Mouse (Mus musculus) gastrocnemius, postnatal 4 days (tissue): Measurements from ENCODE around the gene Jup. TPM values are rescaled to one million over a fixed set of nuclear protein-coding genes. Genes with fewer than 3 reads are reported as not detected.

Experiments
- DNase-seq, 2 experiments: peaks; one replicate each; pipeline ENCODE4 v3.0.0; 2021 to 2022; ENCODE audit warnings: low spot score in 2 of 2, mixed read lengths in 2 of 2
- long read RNA-seq, 2 experiments: library from polyadenylated mRNA; stranded (forward); transcript quantifications; one replicate each; pipeline ENCODE4 v2.0.0; 2021
- total RNA-seq, 2 experiments: library from RNA; stranded (reverse); gene quantifications; 2 replicates each; pipeline ENCODE4 v1.2.3; 2021

Gene Jup
- 10 to 100 TPM; 80.4 to 91.4 TPM for total RNA-seq
- long read RNA-seq, experiment 1, transcript Jup-201 (14 exons, 3,205 nt), result major isoform, 33 of 54 reads
- long read RNA-seq, experiment 1, partial matches to known transcripts, result 7 of 54 reads
- long read RNA-seq, experiment 1, other reads (novel, unspliced or antisense), result 13 of 54 reads
- long read RNA-seq, experiment 2, transcript Jup-201 (14 exons, 3,205 nt), result major isoform, 26 of 48 reads
- long read RNA-seq, experiment 2, transcript Jup-204 (2 exons, 2,913 nt), result minor isoform, 6 of 48 reads
- long read RNA-seq, experiment 2, partial matches to known transcripts, result 7 of 48 reads
- long read RNA-seq, experiment 2, other reads (novel, unspliced or antisense), result 9 of 48 reads

DNA sequence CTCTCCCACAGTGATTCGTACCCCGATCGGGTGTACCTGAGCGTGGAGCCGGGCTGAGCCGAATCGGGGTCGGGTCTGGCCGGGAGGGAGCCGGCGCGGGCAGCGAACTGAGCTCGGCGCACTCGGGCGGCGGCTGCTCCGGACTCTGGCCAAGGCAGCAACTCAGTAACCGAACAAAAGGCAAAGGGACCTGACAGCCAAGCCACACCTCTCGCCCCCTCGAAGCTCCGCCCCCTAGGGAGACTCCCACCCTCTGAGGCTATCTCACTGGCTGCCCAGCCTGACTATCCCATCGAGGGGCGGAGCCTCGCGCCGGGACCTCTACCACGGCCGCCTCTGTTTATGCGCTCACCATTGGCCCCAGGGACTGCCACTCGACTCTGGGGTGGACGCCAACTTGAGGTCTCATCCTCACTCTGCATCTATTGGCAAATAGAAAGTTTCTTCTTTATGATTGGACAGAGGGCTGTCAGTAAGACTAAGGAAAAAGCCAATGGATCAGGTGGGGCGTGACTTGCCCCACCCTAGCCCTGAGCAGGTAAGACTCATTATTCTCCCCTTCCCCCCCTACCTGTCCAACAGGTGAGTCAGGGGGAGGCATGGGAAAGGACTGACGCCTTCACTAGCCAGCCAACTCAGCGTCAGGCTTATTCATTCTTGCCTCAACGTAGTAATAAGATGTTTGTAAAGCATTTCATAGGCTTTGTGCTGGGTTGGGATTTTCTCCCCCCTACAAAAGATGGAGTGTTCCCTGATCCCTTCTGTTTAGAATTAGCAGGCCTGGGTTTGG, at the start of gene Jup:
TSS of gene Jup (minus strand) at position 164 of the 790 bp plus-strand sequence.
- peak; percentile 97 to 99 for DNase-seq

DNA sequence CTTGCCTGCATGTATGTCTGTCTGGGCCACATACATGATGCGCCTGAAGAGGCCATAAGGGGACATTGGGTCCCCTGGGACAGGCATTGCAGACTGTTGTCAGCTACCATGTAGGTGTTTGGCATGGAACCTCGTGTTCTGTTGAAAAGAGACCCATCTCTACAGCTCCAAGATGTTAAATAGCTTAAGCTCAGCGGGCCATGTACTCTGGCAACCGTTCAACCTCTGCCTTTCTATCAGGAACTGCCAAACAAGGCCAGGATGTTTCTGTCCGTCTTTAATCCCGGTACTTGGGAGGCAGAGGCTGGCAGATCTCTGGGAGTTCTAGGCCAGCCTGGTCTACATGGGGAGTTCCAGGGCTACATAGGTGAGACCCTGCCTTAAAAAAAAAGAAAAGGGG, 45.1 kb upstream of the Jup start:
- DNase-seq, result no peak

DNA sequence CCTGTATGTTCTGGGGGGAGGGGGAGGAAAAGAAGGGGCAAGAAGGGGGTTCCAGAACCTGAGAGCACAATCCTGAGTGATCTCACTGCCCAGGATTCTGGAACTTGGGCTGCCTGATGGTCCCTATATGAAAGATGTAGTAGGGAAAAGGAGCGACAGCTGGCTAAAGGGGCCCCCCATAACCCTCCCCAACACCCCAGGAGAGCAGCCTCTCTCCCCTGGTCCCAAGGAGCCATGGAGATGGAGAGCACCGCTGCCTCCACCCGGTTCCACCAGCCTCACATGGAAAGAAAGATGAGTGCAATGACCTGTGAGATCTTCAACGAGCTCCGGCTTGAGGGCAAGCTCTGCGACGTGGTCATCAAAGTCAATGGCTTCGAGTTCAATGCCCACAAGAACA, 44.2 kb upstream of the Jup start, which contains the start of the genes Nt5c3b and Klhl10:
TSS of gene Nt5c3b (minus strand) at position 12 of the 400 bp plus-strand sequence.
TSS of gene Klhl10 (plus strand) at position 121 of the 400 bp plus-strand sequence.
- no peak for DNase-seq

DNA sequence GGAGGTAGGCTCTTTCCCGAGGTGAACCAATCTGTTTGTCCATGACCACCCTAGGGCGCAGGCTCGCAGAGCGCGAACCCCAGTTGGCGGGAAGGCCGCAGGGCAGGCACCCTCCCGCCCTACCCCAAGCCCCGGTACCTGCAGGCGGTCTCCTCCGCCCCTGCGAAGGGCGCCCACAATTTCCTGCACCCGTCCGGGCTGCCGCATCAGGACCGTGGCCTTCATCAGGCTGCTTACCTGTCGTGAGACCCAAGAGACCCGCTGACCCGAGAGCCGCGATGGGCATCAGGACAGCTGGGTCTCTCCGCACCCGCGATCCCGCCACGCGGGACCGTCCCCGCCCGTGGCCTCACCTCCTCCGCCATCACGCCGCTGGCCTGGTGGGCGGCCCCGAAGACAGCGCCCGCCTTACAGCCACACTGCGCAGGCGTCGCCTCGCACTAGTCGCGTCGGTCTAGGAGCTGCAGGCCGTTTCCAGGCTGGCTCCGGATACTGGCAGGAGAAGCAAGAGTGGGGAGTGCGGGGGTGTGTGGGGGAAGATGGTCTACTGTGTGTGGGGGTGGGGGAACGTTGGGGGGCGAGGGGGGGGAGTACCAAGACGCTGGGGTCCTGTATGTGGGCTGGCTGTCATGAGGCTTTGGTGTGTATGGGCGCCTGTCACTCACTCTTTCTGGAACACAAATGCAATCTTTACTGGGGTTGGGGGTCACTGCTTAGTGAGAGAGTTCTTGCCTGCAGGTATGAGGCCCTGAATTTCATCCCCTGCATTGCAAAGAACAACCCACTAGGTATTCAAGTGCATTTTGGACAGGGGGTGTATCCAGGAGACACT, 43.3 kb upstream of the Jup start:
- peak; percentile 74 to 86 for DNase-seq

DNA sequence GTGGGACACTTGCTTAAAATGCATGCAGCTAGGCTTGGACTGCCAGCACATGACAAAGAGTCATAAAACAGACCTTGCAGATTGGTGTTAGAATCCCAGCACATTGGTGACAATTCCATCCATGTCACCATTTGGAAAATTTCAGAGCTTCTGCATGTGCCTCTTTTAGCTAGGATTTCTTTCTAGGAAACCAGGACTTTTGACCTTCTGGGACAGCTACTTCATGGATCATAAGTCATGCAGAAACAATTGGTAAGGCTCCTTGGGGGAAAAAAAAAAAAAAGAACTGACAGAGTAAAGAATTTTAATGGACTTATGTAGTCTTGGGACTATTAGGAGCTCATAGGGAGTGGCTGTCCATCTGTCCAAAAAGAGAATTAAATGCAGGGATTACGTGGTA, 40.3 kb upstream of the Jup start:
- DNase-seq, result no peak

DNA sequence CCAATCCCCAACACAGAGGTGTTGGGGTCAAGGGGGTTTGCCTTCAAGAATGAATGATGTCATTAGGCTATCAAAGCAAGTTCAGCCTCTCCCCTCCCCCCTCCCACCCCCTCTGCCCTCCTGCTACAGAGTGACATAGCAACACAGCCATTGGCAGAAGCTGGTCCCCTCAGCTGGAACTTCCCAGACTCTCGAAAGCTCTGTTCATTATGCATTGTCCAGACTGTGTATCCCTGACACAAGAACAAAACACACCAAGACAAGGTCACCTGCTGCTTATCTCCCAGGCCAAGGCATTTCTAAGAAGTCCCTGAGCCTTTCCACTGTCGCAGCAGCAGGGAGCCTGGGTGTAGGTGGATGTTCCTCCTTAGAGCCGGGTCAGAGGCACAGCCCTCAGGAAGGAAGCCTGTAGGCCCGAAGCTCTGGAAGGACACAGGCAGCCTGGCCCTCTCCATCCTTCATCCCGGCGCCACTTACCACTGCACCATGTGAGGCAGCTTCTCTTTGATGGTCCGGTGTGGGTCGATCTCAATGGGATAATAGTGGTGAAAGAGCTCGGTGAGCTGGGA, 38.2 kb upstream of the Jup start:
- DNase-seq, result no peak

DNA sequence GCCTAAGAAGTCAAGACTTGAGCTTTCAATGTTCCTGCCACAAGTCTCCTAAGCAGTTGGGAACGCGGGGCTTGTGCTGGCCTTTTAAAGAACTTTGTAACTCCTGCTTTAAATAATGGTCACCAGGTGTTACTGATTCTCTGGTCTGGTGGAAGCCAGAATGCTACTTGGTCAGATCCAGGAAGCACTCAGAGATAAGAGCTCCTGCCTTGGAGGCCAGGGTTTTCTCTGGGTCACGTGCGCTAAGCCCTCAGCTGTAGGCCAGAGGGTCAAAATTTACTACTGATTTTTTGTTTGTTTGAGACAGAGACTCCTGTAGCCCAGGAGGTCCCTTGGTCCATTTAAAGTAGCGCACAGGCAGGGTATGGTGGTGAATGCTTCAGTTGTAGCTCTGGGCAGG, 34.4 kb upstream of the Jup start:
- DNase-seq, result no peak

DNA sequence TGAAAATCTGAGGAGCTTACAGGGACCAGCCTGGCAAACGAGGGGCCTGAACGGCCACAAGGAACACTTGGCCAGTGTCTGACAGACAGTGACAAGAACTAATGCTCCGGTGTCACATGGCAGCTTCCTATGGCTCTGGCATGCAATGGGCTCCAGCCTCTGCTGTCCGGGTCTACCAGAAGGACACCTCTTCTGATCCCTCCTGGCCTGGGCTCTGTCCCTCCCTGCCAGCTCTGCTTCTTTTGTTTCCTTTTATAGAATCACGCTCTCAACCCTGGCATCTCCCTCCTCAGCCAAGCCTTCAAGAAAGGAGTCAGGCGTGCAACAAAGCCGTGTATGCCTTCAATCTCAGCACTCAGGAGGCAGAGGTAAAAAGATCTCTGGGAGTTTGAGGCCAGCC, 32.5 kb upstream of the Jup start:
- no peak for DNase-seq

DNA sequence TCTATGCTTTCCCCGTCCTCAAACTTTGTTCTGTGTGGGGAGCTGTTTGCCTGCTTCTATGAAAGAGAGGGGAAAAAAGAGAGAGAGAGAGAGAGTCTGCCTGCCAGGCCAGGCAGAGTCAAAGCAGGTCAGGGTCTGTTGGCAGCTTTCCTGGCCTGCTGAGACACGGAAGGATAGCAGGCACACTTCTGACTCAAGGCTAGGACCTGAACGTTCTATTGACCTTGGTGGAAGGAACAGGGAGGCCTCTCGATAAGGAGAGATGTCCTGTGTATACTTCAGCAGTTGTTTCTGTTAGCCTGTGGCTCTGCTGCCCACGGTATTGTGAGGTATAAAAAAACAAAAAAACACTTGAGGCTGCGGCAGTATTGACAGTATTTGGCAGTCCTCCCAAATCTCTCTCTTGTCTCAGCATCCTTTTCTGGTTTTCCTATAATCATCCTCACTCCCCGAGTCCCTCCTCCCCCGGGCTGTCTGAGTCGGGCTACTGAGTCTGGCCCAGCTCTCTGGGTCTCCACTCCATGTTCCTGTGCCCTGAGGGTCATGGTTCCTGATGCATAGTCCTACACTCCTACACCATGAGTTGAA, 31.1 kb upstream of the Jup start:
- no peak for DNase-seq

DNA sequence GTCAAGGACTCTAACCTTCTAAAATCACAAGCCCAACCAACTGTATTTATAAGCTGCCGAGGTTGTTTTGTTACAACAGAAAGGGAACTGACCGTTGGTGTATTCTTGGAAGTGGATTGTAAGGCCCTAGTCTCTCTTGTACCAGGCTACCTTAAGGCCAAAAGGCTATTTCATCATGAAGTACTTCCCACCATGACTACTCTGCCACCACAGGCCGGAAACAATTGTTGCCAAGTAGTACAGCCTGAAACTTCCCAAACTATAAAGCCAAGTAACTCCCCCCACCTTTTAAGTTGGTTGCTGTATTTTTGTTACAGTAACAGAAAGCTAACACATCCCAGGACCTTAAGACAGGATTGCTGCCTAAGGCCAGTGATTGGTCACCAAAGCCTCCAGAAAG, 29.3 kb upstream of the Jup start:
- DNase-seq, result no peak

DNA sequence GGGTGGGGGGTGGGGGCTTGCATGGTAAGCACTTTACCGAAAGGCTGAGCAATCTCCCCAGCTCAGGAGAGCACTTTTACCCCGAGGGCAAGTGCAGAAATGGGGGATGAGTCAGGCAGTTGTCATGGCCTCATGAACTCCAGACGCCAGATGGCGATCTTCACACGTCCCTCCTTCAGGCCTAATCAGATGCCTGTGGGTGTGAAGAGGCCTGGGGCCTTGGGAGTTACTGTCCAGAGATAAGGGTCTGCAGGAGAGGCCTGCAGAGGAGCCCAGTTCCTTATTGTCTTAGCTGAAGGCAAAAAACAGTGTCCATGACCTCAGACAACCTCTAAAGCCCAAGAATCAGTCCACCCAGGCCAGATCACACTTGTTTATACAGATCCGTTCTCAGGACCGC, 28.3 kb upstream of the Jup start:
- peak in 1 of 2 experiments; percentile 73 for DNase-seq

DNA sequence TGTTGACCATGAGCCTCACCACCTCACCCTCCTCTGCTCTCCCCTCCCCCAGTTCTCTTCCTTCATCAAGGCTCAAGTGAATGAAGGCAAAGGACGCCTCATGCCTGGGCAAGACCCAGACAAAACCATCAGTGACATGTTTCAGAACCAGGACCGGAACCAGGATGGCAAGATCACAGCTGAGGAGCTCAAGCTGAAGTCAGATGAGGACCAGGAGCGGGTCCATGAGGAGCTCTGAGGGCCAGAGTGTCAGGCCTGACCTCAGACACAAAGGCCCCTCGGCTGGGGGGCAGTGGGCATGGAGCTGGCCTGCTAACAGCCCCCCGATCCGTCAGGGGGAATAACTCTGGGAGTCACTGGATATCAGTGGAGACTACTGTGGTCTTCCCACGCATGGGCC, 26.3 kb upstream of the Jup start:
- DNase-seq, result no peak

DNA sequence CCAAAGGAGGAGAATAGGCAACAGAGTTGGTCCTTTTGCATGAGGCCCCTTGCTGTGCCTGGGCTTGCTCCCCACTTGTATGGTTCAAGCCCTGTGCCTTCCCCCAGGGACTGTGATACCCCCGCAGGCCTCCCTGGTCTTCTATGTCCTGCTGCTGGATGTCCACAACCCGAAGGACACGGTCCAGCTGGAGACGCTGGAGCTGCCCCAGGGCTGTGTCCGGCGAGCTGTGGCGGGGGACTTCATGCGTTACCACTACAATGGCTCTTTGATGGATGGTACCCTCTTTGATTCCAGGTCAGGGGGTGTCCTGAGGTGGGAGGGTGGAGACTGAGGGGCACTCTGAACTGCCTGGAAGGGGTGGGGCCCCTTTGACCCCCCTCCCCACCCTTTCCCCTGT, 24.0 kb upstream of the Jup start:
- no peak for DNase-seq

DNA sequence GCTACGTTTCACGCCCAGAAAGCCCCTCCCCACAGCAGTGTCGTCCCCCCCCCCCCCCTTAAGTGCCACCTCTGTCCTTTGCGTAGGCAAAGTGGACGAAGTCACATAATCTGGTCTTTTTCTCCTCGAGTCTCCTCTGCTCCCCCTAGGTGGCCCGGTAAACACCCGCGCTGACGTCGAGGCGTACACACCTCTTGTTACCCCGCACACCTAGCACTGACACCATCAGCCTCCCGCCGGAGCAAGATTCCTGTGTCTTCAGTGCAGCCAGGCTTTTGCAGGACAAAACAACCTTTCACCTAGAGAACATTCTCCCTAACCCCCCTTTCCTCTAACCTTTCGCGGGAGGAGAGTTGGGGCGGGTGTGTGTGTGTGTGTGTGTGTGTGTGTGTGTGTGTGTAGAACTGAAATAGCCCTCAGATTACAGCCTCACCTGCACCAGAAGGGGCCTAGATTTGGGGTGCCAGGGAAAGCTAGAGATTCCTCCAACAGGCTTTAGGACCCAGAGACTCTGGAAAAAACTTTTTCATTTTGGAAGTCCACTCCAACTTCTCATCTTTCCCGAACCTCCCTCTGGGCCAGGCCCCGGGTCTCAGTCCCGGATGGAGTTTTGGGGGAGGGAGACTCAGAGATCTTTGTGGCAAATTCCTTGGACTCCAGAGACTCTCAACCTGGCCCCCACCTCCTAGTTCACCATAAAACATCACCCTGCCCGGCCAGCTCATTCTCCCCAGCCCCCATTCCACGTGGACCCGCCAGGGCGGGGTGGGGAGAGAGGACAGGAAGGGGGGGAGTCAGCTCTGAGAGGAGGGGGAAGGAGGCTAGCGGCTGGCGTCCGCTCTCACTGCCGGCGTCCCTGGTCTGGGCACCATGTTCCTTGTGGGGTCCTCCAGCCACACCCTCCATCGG, 17.6 kb upstream of the Jup start, which contains the start of gene Fkbp10:
TSS of gene Fkbp10 (plus strand) at position 784 of the 909 bp plus-strand sequence.
- DNase-seq, result peak; percentile 62 to 82

DNA sequence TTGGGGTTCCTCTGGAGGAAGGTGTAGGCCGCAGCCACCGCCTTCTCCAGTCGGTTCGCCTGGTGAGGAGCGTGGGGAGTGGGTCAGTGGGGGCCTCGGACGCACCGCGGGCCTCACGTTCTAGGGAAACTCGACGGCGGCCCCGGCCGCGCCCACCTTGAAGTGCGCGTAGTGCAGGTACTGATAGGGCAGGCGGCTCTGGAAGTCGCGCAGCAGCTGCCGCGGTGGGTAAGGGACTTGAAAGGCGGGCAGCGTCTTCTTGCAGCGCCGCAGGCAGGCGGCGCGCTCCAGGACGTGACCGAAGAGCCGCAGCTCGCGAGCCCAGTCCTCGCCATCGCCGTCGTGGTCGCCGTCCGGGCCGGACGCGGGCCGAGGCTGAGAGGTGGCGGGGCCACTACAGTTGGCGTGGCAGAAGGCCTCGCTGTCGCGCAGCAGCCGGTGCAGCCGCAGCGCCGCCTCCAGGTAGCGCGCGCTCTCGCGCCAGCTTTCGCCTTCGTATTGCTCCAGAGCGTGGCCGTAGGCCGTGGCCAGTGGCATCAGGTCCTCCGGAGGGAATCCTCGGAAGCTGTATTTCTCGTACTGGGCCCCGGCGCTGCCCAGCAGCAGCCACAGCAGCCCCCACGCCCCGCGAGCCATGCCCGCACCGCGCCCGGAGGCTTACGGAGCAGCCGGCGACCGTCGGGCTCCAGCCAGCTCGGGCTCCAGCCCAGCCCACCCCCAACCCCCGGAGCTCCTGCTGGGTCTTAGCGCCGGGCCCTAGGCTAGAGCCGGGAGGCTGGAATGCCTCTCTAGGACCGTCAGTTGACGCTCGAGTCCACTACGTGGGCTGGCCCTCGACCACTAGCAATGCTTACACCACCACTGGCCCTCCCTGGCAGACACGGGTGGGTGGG, 16.7 kb upstream of the Jup start, which contains the start of gene P3h4:
TSS of gene P3h4 (minus strand) at position 816 of the 893 bp plus-strand sequence.
- peak; percentile 77 to 88 for DNase-seq

DNA sequence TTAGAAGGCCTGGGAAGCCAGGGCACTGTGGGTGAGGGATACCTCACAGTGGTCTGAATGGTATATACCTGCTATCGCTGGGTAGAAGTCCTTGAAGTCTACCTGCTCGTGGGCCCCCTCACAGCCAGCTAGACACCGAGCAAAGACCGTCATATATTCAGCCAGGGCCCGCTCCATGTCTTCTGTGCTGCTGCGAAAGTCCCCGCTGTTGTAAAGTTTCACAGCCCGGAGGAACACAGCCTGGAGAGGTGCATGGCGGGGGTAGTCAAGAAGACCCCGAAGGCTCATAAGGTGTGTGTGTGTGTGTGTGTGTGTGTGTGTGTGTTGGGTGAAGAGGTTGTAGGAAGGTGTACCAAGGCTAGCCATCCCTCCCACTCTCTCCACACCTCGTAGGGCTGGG, 16.0 kb upstream of the Jup start:
- DNase-seq, result no peak

DNA sequence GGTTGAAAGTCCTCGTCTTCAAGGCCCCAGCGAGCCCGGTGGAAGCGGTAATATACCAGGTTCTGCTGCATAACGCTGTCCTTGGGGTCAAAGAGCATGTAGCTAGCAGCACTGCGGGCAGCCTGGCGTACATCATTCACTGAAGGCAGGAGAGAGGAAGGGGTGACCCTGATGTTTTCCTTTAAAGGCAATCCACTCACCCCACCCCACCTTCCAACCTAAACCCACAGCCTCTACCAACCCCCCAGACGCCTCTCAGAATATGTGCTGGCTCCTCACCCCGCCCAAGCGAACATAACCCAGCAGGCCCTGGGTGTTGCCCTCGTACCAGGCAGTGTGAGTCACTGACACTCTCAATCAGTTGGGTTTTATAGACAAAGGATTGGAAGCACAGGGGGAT, 14.2 kb upstream of the Jup start:
- no peak for DNase-seq

DNA sequence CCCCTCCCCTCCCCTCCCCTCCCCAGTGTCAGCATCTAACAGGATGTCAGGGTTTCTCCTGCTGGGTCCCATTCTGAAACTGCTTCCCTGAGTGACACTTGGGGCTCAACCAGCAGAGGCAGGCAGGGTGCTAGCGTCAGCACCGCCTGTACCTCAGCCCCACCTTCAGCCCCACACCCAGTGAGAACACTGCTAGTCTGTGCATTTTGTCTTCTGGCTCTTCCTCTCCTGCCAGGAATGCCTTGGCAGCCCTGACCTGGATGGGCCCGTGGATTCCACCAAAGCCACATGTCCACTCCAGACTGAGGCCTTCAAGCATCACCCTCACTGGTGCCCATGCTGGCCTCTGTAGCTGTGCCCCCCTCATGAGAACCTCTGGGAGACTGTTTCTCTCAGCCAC, 12.1 kb upstream of the Jup start:
- no peak for DNase-seq
